Mouse (Mus musculus): ENCODE results near the gene Gnat2. TPM values are rescaled to one million over a fixed set of nuclear protein-coding genes. Genes with fewer than 3 reads are reported as not detected.

Gene Gnat2
- total RNA-seq (2023): not detected in 2 replicates

DNA sequence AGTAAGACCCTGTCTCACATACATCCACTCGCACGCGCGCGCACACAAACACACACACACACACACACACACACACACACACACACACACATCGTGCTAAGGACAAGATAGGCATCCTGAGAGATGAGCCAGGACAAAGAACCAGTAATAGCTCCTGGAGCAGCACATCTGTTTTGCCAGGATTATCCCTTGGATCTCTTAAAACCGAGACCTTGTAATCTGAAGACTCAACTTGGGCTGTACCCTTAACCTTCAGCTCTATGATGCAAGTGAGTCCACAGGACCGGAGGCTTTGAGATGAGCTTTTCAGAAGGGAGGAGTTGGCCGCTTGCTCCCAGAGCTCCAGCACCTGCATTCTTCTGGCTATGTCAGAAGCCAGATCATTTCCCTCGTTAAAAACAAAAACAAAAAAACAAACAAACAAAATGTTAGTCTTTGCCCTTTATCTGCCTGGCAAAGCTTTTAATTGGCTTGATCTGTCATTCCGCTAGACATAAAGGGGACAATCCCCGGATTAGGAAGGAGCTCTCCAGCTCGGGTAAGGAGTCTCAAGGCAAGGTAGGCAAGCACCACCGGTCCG, at the start of gene Gnat2:
Gnat2 (plus strand) TSS at position 254 of the 580 bp plus-strand sequence.

DNA sequence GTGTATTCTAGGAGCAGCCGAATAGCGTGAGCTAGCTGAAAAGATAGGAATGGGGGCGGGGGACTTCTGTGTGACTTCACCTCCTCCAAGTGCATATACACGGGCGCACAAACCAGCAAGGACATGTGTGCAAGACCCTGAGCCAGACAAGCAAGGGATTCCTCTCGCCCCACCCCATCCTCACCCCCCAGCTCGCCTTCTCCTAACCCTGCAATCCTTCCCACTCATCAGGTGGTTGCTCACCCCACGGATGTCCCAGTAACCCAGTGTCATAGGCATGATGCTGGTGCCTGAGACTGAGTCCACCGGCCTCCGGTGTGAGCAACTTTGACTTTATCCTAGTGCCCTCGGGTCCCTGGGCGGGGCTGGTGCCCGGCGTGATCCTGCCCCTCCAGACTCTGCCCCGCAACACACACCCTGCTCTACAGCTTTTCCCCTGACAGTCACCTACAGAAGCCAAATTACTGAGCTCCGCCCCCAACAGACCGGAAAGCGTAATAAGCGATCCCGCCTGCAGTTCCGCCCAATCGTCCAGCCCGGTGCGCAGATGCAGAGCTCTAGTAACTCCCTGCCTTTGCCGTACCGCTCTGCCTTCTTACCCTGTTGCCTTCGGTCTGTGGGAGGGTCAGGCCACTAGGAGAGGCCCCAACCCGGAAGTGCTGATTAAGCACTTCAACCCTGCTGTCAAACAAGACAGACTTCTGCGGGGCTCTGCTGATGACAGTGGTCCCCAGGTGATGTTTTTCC, 48.0 kb upstream of the Gnat2 start, which contains the start of gene Gstm4:
Gstm4 (minus strand) TSS at position 501 of the 747 bp plus-strand sequence.

DNA sequence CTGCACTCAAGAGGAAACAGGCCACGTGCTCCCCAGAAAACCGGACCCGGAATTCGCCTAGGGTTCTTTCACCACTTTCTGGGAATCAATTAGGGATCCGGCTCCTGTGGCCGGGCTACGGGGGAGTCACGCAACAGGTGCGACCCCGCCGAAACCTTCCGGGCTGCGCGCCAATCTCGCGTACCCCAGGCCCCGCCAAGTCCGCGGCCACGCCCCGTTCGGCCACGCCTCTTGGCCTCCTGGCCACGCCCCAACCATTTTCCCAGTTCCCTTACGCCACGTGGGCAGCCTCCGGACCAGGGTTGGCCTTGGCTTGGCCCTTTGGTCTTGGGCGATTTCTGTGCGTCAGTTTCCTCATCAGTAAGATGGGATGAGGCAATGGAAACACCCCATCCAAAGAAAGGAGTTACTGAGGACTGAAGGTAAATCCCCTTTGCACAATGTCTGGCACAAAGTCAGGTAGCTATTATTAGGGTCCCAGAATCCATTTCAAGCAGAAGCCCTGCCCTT, 6.1 kb upstream of the Gnat2 start, which contains the start of gene Ampd2:
Ampd2 (minus strand) TSS at position 182 of the 510 bp plus-strand sequence.

DNA sequence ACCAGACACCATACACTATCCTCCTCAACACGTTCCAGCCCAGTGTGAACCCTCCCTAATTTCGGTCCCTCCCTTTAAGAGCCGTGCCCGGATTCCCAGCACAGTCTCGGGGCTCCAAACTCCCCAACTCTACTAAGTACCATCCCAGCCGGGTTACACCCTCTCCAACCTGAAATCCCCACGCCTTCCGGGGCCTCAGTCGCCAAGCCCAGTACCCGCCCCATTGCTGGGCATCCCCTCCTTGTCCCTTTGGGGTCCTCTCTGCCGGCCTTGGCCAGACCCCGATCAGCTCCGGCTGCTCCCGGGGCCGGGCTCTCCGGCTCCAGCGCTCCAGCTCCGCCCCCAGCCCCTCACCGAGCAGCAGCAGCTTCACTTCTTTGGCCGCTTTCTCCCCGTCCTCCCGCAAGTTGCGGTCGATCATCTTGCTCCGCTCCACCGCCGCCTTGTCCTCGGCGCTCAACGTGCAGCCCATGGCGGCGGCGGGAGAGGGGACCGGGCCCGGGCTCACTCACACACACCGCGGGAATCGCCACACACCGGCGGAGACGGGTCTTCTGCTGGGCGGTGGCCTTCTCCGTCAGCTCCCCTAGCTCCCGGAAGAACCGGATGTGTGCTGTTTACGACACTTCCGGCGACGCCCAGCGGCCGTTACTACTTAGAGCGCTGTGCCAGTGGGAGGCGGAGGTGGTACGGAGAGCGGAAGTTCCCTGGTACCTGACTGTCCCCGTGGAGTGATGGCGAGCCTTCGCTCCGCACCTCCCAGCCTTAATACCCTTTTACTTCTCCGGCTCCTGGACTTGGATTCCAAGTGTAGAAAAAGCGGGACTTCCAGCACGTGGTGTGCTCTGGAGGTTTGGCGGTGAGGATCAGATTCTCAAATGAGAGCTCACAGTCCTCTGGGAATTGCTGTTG, 53.2 kb downstream of the Gnat2 start, which contains the start of gene Gnai3:
Gnai3 (minus strand) TSS at position 613 of the 912 bp plus-strand sequence.

Other genes starting within 250 kb of the Gnat2 start
- gene Eps8l3, start 215.6 kb upstream of the Gnat2 start, total RNA-seq (2023): not detected in 2 replicates
- 0.45 TPM in 1 of 2 replicates, not detected in the other for gene Gstm5, start 197.0 kb upstream of the Gnat2 start, total RNA-seq (2023)
- 0.44 and 0.75 TPM in 2 replicates for gene Gstm7, start 161.0 kb upstream of the Gnat2 start, total RNA-seq (2023)
- gene Gstm6, start 149.0 kb upstream of the Gnat2 start, total RNA-seq (2023): not detected in 2 replicates
- not detected in 2 replicates for gene Gstm3, start 123.5 kb upstream of the Gnat2 start, total RNA-seq (2023)
- gene Gstm2, start 106.3 kb upstream of the Gnat2 start, total RNA-seq (2023): not detected in 2 replicates
- 84.1 TPM in 2 replicates for gene Gstm1, start 74.8 kb upstream of the Gnat2 start, total RNA-seq (2023)
- gene Gstm4, start 47.9 kb upstream of the Gnat2 start, total RNA-seq (2023): 5.0 and 5.9 TPM in 2 replicates
- 66.8 and 71.1 TPM in 2 replicates for gene Ampd2, start 6.1 kb upstream of the Gnat2 start, total RNA-seq (2023)
- 113 and 120 TPM in 2 replicates for gene Gnai3, start 53.4 kb downstream of the Gnat2 start, total RNA-seq (2023)
- gene Gpr61, start 62.1 kb downstream of the Gnat2 start, total RNA-seq (2023): not detected in 2 replicates
- gene Amigo1, start 93.5 kb downstream of the Gnat2 start, total RNA-seq (2023): 0.50 and 0.69 TPM in 2 replicates
- 39.0 and 42.1 TPM in 2 replicates for gene Cyb561d1, start 108.4 kb downstream of the Gnat2 start, total RNA-seq (2023)
- 10.2 and 11.0 TPM in 2 replicates for gene Atxn7l2, start 118.1 kb downstream of the Gnat2 start, total RNA-seq (2023)
- gene Sypl2, start 133.9 kb downstream of the Gnat2 start, total RNA-seq (2023): not detected in 2 replicates
- gene Psma5, start 164.1 kb downstream of the Gnat2 start, total RNA-seq (2023): 21.8 and 27.1 TPM in 2 replicates
- gene Sort1, start 191.3 kb downstream of the Gnat2 start, total RNA-seq (2023): 139 and 173 TPM in 2 replicates